Mouse (Mus musculus): ENCODE data around the gene Cdh22.

- TF ChIP-seq CTCF (IDR thresholded peaks at IDR 0.05; ENCODE audit: borderline replicate concordance, insufficient read depth, low read length) (no peak), POLR2A (IDR thresholded peaks at IDR 0.05; ENCODE audit: low read depth, low read length) (no peak)
Observed at GRCm38 (mm10) chr2:165201761-165202751, 32.6 kb downstream of the Cdh22 start.
